Mouse (Mus musculus) liver, embryonic 14.5 days (tissue): ENCODE data around the gene Hoxa13. TPM values are rescaled to one million over a fixed set of nuclear protein-coding genes. Genes with fewer than 3 reads are reported as not detected.

Experiments used
- ATAC-seq: fragments of 200-750 bp; cut with Nextera tagmentation; 2 replicates; pipeline ENCODE4 v1.8.0; 2017; ENCODE audit warnings: moderate number of reproducible peaks, mild to moderate bottlenecking, moderate library complexity; ENCODE audit not compliant: insufficient read depth
- DNase-seq, 3 experiments: peaks; one replicate each; pipeline ENCODE4 v3.0.0-alpha.2; 2012 to 2013; ENCODE audit warnings: low read depth in 3 of 3, low spot score in 3 of 3
- H3K27ac ChIP-seq: fragments of 300-500 bp; sonication (generic); 2 replicates; pipeline ENCODE4 v1.5.1; 2014; ENCODE audit warnings: moderate library complexity, mild to moderate bottlenecking, control low read depth, inconsistent platforms
- H3K27me3 ChIP-seq: fragments of 300-500 bp; sonication (generic); 2 replicates; pipeline ENCODE4 v1.6.1; 2014; ENCODE audit warnings: mild to moderate bottlenecking, low read length, moderate library complexity; ENCODE audit not compliant: control insufficient read depth, insufficient read depth
- H3K36me3 ChIP-seq: fragments of 300-500 bp; sonication (generic); replicated peaks from 2 replicates; pipeline ENCODE4 v1.6.1; 2014; ENCODE audit warnings: low read depth; ENCODE audit not compliant: control insufficient read depth, insufficient read depth
- H3K4me1 ChIP-seq, 2 experiments: fragments of 200-500 bp in 1 of 2; fragments of 300-500 bp in 1 of 2; sonication (generic) in 1 of 2; replicated peaks; 2 replicates each; pipeline ENCODE4 v1.6.1; 2012 to 2014; ENCODE audit warnings: antibody characterized with exemption in 1 of 2, inconsistent platforms in 1 of 2, low read length in 1 of 2; ENCODE audit not compliant: control insufficient read depth in 2 of 2, insufficient read depth in 2 of 2
- H3K4me2 ChIP-seq: fragments of 300-500 bp; sonication (generic); 2 replicates; pipeline ENCODE4 v1.6.1; 2014; ENCODE audit warnings: low read depth, mild to moderate bottlenecking, control low read depth, moderate library complexity
- H3K4me3 ChIP-seq, 2 experiments: fragments of 200-500 bp in 1 of 2; fragments of 300-500 bp in 1 of 2; sonication (generic) in 1 of 2; 2 replicates each; pipeline ENCODE4 v1.5.1; 2012 to 2014; ENCODE audit warnings: low read depth in 2 of 2, low read length in 2 of 2, mild to moderate bottlenecking in 2 of 2, control low read depth in 1 of 2, inconsistent platforms in 1 of 2, moderate library complexity in 1 of 2; ENCODE audit not compliant: insufficient read depth in 1 of 2
- H3K9ac ChIP-seq: fragments of 300-500 bp; sonication (generic); replicated peaks from 2 replicates; pipeline ENCODE4 v1.6.1; 2014; ENCODE audit warnings: mild to moderate bottlenecking, control low read depth, moderate library complexity
- H3K9me3 ChIP-seq: fragments of 300-500 bp; sonication (generic); 2 replicates; pipeline ENCODE4 v1.6.1; 2016; ENCODE audit warnings: low read length, mixed read lengths; ENCODE audit not compliant: control insufficient read depth
- CTCF ChIP-seq: IDR thresholded peaks from 2 replicates; pipeline ENCODE4 v1.5.1; 2016; ENCODE audit warnings: antibody characterized with exemption, low read depth, control low read depth
- EP300 ChIP-seq: IDR thresholded peaks from 2 replicates; pipeline ENCODE4 v1.6.1; 2016; ENCODE audit warnings: antibody characterized with exemption, low read depth
- WGBS: fragments of 180-500 bp; shearing (Covaris S2); extraction: QIAGEN DNeasy Blood & Tissue Kit; methylation state at CpG from one replicate; pipeline ENCODE4 v1.1.7; 2014; ENCODE audit not compliant: insufficient replicate concordance; 5-methylcytosine and 5-hydroxymethylcytosine counted together
- microRNA counts: library from miRNA; unstranded; fragments of <30 nt; microRNA quantifications from one replicate; lab custom pipeline; 2016
- microRNA-seq: library from miRNA; unstranded; fragments of <30 nt; microRNA quantifications from one replicate; pipeline ENCODE4, GENCODE M21; 2016
- polyA plus RNA-seq, 2 experiments: library from polyadenylated mRNA; depleted of rRNA in 1 of 2; stranded (reverse) in 1 of 2; unstranded in 1 of 2; fragments of >200 nt; fragmentation: Nextera tagmentation in 1 of 2; extraction: Ambion mirVana in 1 of 2; gene quantifications; 2 replicates each; pipeline versions ENCODE4 v1.2.1 to v1.2.3; 2012 to 2014

The Hoxa13 gene
- polyA plus RNA-seq, 2 experiments = 0.02 TPM; not detected in 1

GRCm38 (mm10) chr6:52211170-52211935, 49.3 kb downstream of the Hoxa13 start:
- Histone ChIP-seq H3K27ac (no peak overlapping the region), H3K4me2 (no peak overlapping the region; the same call in 1 of the 2 replicates), H3K27me3 (peaks cover 97% of the 10 kb centered on the region), H3K9me3 (no peaks in the 10 kb centered on the region), H3K4me1 (no peaks in the 10 kb centered on the region), H3K36me3 (no peaks in the 10 kb centered on the region), H3K9ac (no peak overlapping the region), H3K4me3 (no peak overlapping the region)
- DNase-seq (no peak), ATAC-seq (no peak)
- 2% methylated on average over 37 of the region's 37 CpGs for WGBS
- TF ChIP-seq EP300 (no peak), CTCF (peak; percentile 72)

- 25% methylated on average over 12 of the region's 12 CpGs for WGBS
Measured at GRCm38 (mm10) chr6:52209685-52210046, 51.0 kb downstream of the Hoxa13 start.

GRCm38 (mm10) chr6:52208868-52209684, 51.6 kb downstream of the Hoxa13 start:
- H3K36me3 ChIP-seq = no peaks in the 10 kb centered on the region
- no peak for TF ChIP-seq CTCF
- no peak for TF ChIP-seq EP300
- H3K4me1 ChIP-seq = no peaks in the 10 kb centered on the region
- H3K4me3 ChIP-seq = no peak overlapping the region
- H3K4me2 ChIP-seq = 0 out of 2 replicates have a peak overlapping the region, but pooled peaks have one; percentile 22
- peaks cover 97% of the 10 kb centered on the region for H3K27me3 ChIP-seq
- 10% methylated on average over 18 of the region's 18 CpGs for WGBS
- H3K9ac ChIP-seq = no peak overlapping the region
- no peak for DNase-seq
- H3K27ac ChIP-seq = no peak overlapping the region
- no peak for ATAC-seq
- H3K9me3 ChIP-seq = no peaks in the 10 kb centered on the region

More at GRCm38 (mm10) chr6:52209685-52210046, 51.0 kb downstream of the Hoxa13 start:
- no peaks in the 10 kb centered on the region for H3K9me3 ChIP-seq
- H3K36me3 ChIP-seq = no peaks in the 10 kb centered on the region
- TF ChIP-seq CTCF (no peak), EP300 (no peak)
- no peak overlapping the region for H3K9ac ChIP-seq
- no peak overlapping the region for H3K4me2 ChIP-seq
- no peak overlapping the region for H3K27ac ChIP-seq
- no peak overlapping the region for H3K4me3 ChIP-seq
- no peaks in the 10 kb centered on the region for H3K4me1 ChIP-seq
- ATAC-seq (no peak), DNase-seq (no peak)
- peaks cover 97% of the 10 kb centered on the region for H3K27me3 ChIP-seq

GRCm38 (mm10) chr6:52208072-52208867, 52.4 kb downstream of the Hoxa13 start, which contains the start of gene Hoxa6:
TSS of gene Hoxa6 (minus strand) at chr6:52208722.
- Histone ChIP-seq H3K4me2 (0 out of 2 replicates have a peak within 1 kb of the TSS, but pooled peaks have one; percentile 22), H3K36me3 (no peaks in the 10 kb centered on the region), H3K4me3 (no peak within 1 kb of the TSS), H3K27me3 (peaks cover 97% of the 10 kb centered on the region), H3K9ac (no peak within 1 kb of the TSS), H3K4me1 (no peaks in the 10 kb centered on the region), H3K27ac (no peak within 1 kb of the TSS), H3K9me3 (no peaks in the 10 kb centered on the region)
- ATAC-seq = no peak
- TF ChIP-seq CTCF (no peak), EP300 (no peak)
- DNase-seq = no peak
- WGBS = 4% methylated on average over 47 of the region's 47 CpGs

MicroRNA genes within 50 kb of the gene (microRNA counts, 519-probe panel; counts per million panel counts)
- microRNA mmu-miR-196b (lab: Ali Mortazavi, UCI) = 69.9 counts per million

Small RNAs within 50 kb of the gene (microRNA-seq; reads per million reads assigned to microRNA genes)
- gene Mir196b = 523 reads per million, percentile 66 among the genes with 10 or more reads in this experiment

Other genes with a start within 250 kb of the Hoxa13 start
- 5.4 and 10.1 TPM in 2 replicates for gene Skap2, start 248.3 kb downstream of the Hoxa13 start, polyA plus RNA-seq (2012; rRNA removed)
- 18.4 and 19.4 TPM in 2 replicates for gene Skap2, start 248.3 kb downstream of the Hoxa13 start, polyA plus RNA-seq (2014; fragmentation: Nextera tagmentation; extraction: Ambion mirVana)
- 0.21 and 0.33 TPM in 2 replicates for gene Hoxa1, start 102.6 kb downstream of the Hoxa13 start, polyA plus RNA-seq (2012; rRNA removed)
- 0.40 and 0.47 TPM in 2 replicates for gene Hoxa1, start 102.6 kb downstream of the Hoxa13 start, polyA plus RNA-seq (2014; fragmentation: Nextera tagmentation; extraction: Ambion mirVana)
- gene Hoxa2, start 96.0 kb downstream of the Hoxa13 start, polyA plus RNA-seq (2012; rRNA removed) = 0.26 and 0.30 TPM in 2 replicates
- gene Hoxa2, start 96.0 kb downstream of the Hoxa13 start, polyA plus RNA-seq (2014; fragmentation: Nextera tagmentation; extraction: Ambion mirVana) = 0.14 and 0.33 TPM in 2 replicates
- gene 5730596B20Rik, start 83.4 kb downstream of the Hoxa13 start, polyA plus RNA-seq (2012; rRNA removed) = 0.03 and 0.04 TPM in 2 replicates
- 0.03 TPM in 1 of 2 replicates, not detected in the other for gene 5730596B20Rik, start 83.4 kb downstream of the Hoxa13 start, polyA plus RNA-seq (2014; fragmentation: Nextera tagmentation; extraction: Ambion mirVana)
- 0.25 and 0.26 TPM in 2 replicates for gene Hoxa4, start 69.1 kb downstream of the Hoxa13 start, polyA plus RNA-seq (2012; rRNA removed)
- 0.09 and 0.14 TPM in 2 replicates for gene Hoxa4, start 69.1 kb downstream of the Hoxa13 start, polyA plus RNA-seq (2014; fragmentation: Nextera tagmentation; extraction: Ambion mirVana)
- 0.52 and 0.97 TPM in 2 replicates for gene Hoxa5, start 56.3 kb downstream of the Hoxa13 start, polyA plus RNA-seq (2012; rRNA removed)
- 0.16 and 0.43 TPM in 2 replicates for gene Hoxa5, start 56.3 kb downstream of the Hoxa13 start, polyA plus RNA-seq (2014; fragmentation: Nextera tagmentation; extraction: Ambion mirVana)
- gene Hoxa6, start 52.2 kb downstream of the Hoxa13 start, polyA plus RNA-seq (2012; rRNA removed) = not detected in 2 replicates
- not detected in 2 replicates for gene Hoxa6, start 52.2 kb downstream of the Hoxa13 start, polyA plus RNA-seq (2014; fragmentation: Nextera tagmentation; extraction: Ambion mirVana)
- 0.37 and 0.43 TPM in 2 replicates for gene Hoxa3, start 47.5 kb downstream of the Hoxa13 start, polyA plus RNA-seq (2012; rRNA removed)
- gene Hoxa3, start 47.5 kb downstream of the Hoxa13 start, polyA plus RNA-seq (2014; fragmentation: Nextera tagmentation; extraction: Ambion mirVana) = 0.13 and 0.38 TPM in 2 replicates
- gene Gm28308, start 47.5 kb downstream of the Hoxa13 start, polyA plus RNA-seq (2012; rRNA removed) = not detected in 2 replicates
- not detected in 2 replicates for gene Gm28308, start 47.5 kb downstream of the Hoxa13 start, polyA plus RNA-seq (2014; fragmentation: Nextera tagmentation; extraction: Ambion mirVana)
- gene Hoxa7, start 39.0 kb downstream of the Hoxa13 start, polyA plus RNA-seq (2012; rRNA removed) = 0.18 and 0.26 TPM in 2 replicates
- gene Hoxa7, start 39.0 kb downstream of the Hoxa13 start, polyA plus RNA-seq (2014; fragmentation: Nextera tagmentation; extraction: Ambion mirVana) = 0.18 and 0.23 TPM in 2 replicates
- 0.58 and 0.76 TPM in 2 replicates for gene Hoxa9, start 29.8 kb downstream of the Hoxa13 start, polyA plus RNA-seq (2012; rRNA removed)
- gene Hoxa9, start 29.8 kb downstream of the Hoxa13 start, polyA plus RNA-seq (2014; fragmentation: Nextera tagmentation; extraction: Ambion mirVana) = 0.28 and 0.43 TPM in 2 replicates
- gene Hoxa10, start 20.0 kb downstream of the Hoxa13 start, polyA plus RNA-seq (2012; rRNA removed) = 0.04 and 0.19 TPM in 2 replicates
- 0.14 TPM in 1 of 2 replicates, not detected in the other for gene Hoxa10, start 20.0 kb downstream of the Hoxa13 start, polyA plus RNA-seq (2014; fragmentation: Nextera tagmentation; extraction: Ambion mirVana)
- 0.03 TPM in 1 of 2 replicates, not detected in the other for gene Hoxa11, start 15.1 kb downstream of the Hoxa13 start, polyA plus RNA-seq (2012; rRNA removed)
- gene Hoxa11, start 15.1 kb downstream of the Hoxa13 start, polyA plus RNA-seq (2014; fragmentation: Nextera tagmentation; extraction: Ambion mirVana) = not detected in 2 replicates
- 0.03 TPM in 1 of 2 replicates, not detected in the other for gene Evx1, start 52.6 kb upstream of the Hoxa13 start, polyA plus RNA-seq (2012; rRNA removed)
- not detected in 2 replicates for gene Evx1, start 52.6 kb upstream of the Hoxa13 start, polyA plus RNA-seq (2014; fragmentation: Nextera tagmentation; extraction: Ambion mirVana)